Mouse (Mus musculus): ENCODE measurements around the gene Cmtm1.

GRCm38 (mm10) chr8:104268937-104269440 lies 41.0 kb downstream of the Cmtm1 start:
- TF ChIP-seq GATA1 (IDR thresholded peaks at IDR 0.05; ENCODE audit: borderline replicate concordance, low read length) (no peak), FLI1 (IDR thresholded peaks at IDR 0.05; ENCODE audit: low read length) (no peak)
